1 mouse cellular context compared by ENCODE assay signal in genomic region chr7:141039386-141040107, GRCm38 (mm10).
TF ChIP-seq lines count a peak whose summit lies in the region.

No protein-coding gene starts in this region.

TF ChIP-seq in MEL, 35 proteins besides CTCF, POLR2A, EP300 and RAD21:
- TF ChIP-seq USF2 (IDR thresholded peaks at IDR 0.05; ENCODE audit: borderline replicate concordance in 1 of 2, insufficient read depth in 1 of 2, low read depth in 1 of 2, low read length in 2 of 2), result no peak
- no peak for TF ChIP-seq MYB (IDR thresholded peaks at IDR 0.05; ENCODE audit: low read depth, low read length)
